Mouse (Mus musculus) testis, adult 2 months (tissue): Measurements from ENCODE around the gene Sgpp1.

Experiments used
- CTCF ChIP-seq: fragments of 200-500 bp; IDR thresholded peaks from 2 replicates; pipeline ENCODE4 v1.5.1; 2012; ENCODE audit warnings: low read depth, mild to moderate bottlenecking, inconsistent platforms, low read length, moderate library complexity; ENCODE audit not compliant: control insufficient read depth, insufficient read depth, insufficient replicate concordance
- POLR2A ChIP-seq: fragments of 200-500 bp; IDR thresholded peaks from 2 replicates; pipeline ENCODE4 v1.6.1; 2012; ENCODE audit warnings: low read depth, mild to moderate bottlenecking, inconsistent platforms, low read length, moderate library complexity; ENCODE audit not compliant: control insufficient read depth

GRCm38 (mm10) chr12:75745697-75746290 lies 10.3 kb upstream of the Sgpp1 start:
- TF ChIP-seq CTCF (no peak), POLR2A (no peak)
